Mouse (Mus musculus) E14TG2a.4 (cell line): Measurements from ENCODE around the gene Trim15.

Source experiments
- CTCF ChIP-seq: conservative IDR thresholded peaks from 2 replicates; pipeline ENCODE4 v1.5.1; 2014; ENCODE audit warnings: low read length
- NANOG ChIP-seq: IDR thresholded peaks from 2 replicates; pipeline ENCODE4 v1.6.1; 2014; ENCODE audit warnings: borderline replicate concordance, low read length, mixed read lengths
- POU5F1 ChIP-seq: IDR thresholded peaks from 2 replicates; pipeline ENCODE4 v1.6.1; 2014; ENCODE audit warnings: low read length, borderline replicate concordance

GRCm38 (mm10) chr17:36844725-36845124 is 22.3 kb downstream of the Trim15 start:
- TF ChIP-seq CTCF (no peak), POU5F1 (no peak), NANOG (no peak)
